Mouse (Mus musculus) ES-Bruce4 (cell line): ENCODE measurements around the gene Fabp3. TPM values are rescaled to one million over a fixed set of nuclear protein-coding genes. Genes with fewer than 3 reads are reported as not detected.

Source experiments
- H3K27ac ChIP-seq: 2 replicates; pipeline ENCODE4 v1.5.1; 2012; ENCODE audit warnings: low read length, inconsistent platforms; ENCODE audit not compliant: insufficient read depth
- H3K27me3 ChIP-seq: 2 replicates; pipeline ENCODE4 v1.6.1; 2012; ENCODE audit warnings: mild to moderate bottlenecking, low read length, inconsistent platforms; ENCODE audit not compliant: control insufficient read depth, poor library complexity, insufficient read depth, severe bottlenecking
- H3K36me3 ChIP-seq: 2 replicates; pipeline ENCODE4 v1.6.1; 2012; ENCODE audit warnings: inconsistent platforms, mild to moderate bottlenecking, low read length, moderate library complexity; ENCODE audit not compliant: control insufficient read depth, poor library complexity, insufficient read depth, severe bottlenecking
- H3K4me1 ChIP-seq: one replicate; pipeline ENCODE4 v1.8.1; 2011; ENCODE audit warnings: low read length; ENCODE audit not compliant: control insufficient read depth, insufficient read depth
- H3K4me3 ChIP-seq: 2 replicates; pipeline ENCODE4 v1.5.1; 2011; ENCODE audit warnings: low read depth, mild to moderate bottlenecking, low read length
- H3K9ac ChIP-seq: 2 replicates; pipeline ENCODE4 v1.6.1; 2012; ENCODE audit warnings: low read depth, mild to moderate bottlenecking, inconsistent platforms; ENCODE audit not compliant: poor library complexity, severe bottlenecking
- H3K9me3 ChIP-seq: replicated peaks from 2 replicates; pipeline ENCODE4 v1.6.1; 2012; ENCODE audit warnings: mild to moderate bottlenecking, low read length, inconsistent platforms; ENCODE audit not compliant: control insufficient read depth, poor library complexity, insufficient read depth, severe bottlenecking
- CTCF ChIP-seq: IDR thresholded peaks from one replicate; pipeline ENCODE4 v1.8.1; 2011; ENCODE audit warnings: low read depth, low read length
- EP300 ChIP-seq: IDR thresholded peaks from 2 replicates; pipeline ENCODE4 v1.6.1; 2011; ENCODE audit warnings: low read depth, low read length; ENCODE audit not compliant: insufficient read depth
- POLR2A ChIP-seq: IDR thresholded peaks from one replicate; pipeline ENCODE4 v1.8.1; 2011; ENCODE audit warnings: low read length; ENCODE audit not compliant: insufficient read depth
- polyA plus RNA-seq: library from polyadenylated mRNA; stranded (reverse); fragments of >200 nt; gene quantifications from 2 replicates; pipeline ENCODE4 v1.2.4, GENCODE M21; 2011; ENCODE audit warnings: low read depth; ENCODE audit not compliant: missing spikeins, insufficient read depth, insufficient read length

The Fabp3 gene
- polyA plus RNA-seq, 1 experiment, result 803 TPM

DNA sequence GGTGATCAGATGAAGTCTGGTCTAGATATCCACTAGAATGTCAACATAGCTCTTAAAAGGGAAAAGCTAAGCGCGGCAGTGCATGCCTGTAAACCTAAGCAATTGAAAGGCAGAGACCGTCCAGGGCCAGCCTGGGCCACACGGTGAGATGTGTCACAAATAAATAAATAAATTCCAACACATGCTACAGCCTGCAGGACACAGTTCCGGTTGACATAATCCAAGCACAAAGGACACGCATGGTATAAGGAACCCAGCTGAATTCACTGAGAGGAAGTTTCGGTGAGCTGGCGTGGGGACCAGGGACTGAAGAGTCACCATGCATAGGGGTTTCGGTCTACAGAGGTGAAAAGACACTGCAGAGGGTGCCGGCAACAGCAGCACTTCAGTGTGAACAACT, 39.7 kb upstream of the Fabp3 start:
- no peak overlapping the region for H3K9ac ChIP-seq
- H3K27me3 ChIP-seq, result no peaks in the 10 kb centered on the region
- H3K9me3 ChIP-seq, result no peaks in the 10 kb centered on the region
- no peaks in the 10 kb centered on the region for H3K36me3 ChIP-seq
- H3K27ac ChIP-seq, result no peak overlapping the region
- H3K4me3 ChIP-seq, result no peak overlapping the region
- H3K4me1 ChIP-seq, result peaks cover 2% of the 10 kb centered on the region
- TF ChIP-seq POLR2A, result no peak
- no peak for TF ChIP-seq EP300
- TF ChIP-seq CTCF, result no peak

DNA sequence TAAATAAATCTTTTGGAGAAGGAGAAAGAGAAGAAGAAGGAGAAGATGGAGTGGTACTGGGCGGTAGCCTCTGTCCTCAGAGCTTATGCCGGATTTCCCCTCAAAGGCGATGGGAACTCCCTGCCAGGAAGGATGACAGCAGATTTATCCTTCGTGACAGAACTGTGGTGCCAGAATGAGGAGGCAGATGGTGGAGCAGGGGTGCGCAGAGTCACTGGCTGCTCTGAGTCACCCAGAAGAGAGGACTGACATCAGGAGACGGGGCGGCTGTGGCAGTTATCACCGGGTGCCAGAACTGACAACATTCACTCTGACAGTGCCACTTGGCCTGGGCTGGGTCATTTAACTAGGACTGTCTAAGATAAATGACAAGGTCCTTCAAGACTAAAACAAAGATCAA, 38.3 kb upstream of the Fabp3 start:
- Histone ChIP-seq H3K36me3 (no peaks in the 10 kb centered on the region), H3K4me1 (peaks cover 2% of the 10 kb centered on the region), H3K27me3 (peaks cover 5% of the 10 kb centered on the region; the same call in 1 of the 2 replicates), H3K4me3 (no peak overlapping the region), H3K27ac (no peak overlapping the region), H3K9me3 (no peaks in the 10 kb centered on the region), H3K9ac (no peak overlapping the region)
- no peak for TF ChIP-seq CTCF
- no peak for TF ChIP-seq POLR2A
- no peak for TF ChIP-seq EP300

DNA sequence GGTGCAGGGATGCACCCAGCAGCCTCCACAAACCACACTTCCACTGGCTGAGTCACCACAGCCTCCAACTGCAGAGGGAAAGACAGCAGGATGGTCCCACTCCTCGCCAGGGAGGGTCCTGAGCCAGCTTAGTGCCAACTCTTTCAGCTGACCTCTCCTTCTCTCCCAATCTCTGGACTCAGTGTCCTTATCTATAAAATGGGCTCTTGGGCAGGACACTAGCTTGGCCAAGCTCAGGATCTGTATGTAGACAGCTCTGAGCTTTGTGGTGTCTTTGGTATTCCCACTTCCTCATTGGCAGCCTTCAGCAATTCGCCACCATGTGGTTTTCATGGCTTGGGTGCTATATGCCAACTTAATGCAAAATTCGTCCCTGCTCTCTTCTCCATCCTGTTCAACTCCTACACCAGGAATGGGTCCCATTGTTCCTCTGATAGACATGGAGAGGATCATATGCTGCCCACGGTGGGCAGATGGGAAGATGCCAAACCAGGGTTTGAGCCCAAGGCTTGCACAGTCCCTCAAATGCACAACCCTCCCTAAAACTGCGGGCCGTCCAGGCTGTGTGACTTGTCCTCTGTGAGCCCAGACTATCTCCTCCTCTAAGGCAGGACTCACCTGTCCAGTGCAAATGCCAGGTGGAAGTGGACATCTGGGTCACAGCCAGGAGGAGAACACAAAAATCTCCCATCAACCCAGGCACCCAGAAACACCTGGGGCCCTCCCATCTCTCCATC, 37.6 kb upstream of the Fabp3 start:
- no peak overlapping the region for H3K27ac ChIP-seq
- peaks cover 7% of the 10 kb centered on the region; the same call in 1 of the 2 replicates for H3K27me3 ChIP-seq
- H3K4me1 ChIP-seq, result peaks cover 2% of the 10 kb centered on the region
- H3K4me3 ChIP-seq, result no peak overlapping the region
- TF ChIP-seq EP300, result no peak
- TF ChIP-seq POLR2A, result no peak
- TF ChIP-seq CTCF, result no peak
- H3K9me3 ChIP-seq, result no peaks in the 10 kb centered on the region
- H3K36me3 ChIP-seq, result no peaks in the 10 kb centered on the region
- no peak overlapping the region for H3K9ac ChIP-seq

DNA sequence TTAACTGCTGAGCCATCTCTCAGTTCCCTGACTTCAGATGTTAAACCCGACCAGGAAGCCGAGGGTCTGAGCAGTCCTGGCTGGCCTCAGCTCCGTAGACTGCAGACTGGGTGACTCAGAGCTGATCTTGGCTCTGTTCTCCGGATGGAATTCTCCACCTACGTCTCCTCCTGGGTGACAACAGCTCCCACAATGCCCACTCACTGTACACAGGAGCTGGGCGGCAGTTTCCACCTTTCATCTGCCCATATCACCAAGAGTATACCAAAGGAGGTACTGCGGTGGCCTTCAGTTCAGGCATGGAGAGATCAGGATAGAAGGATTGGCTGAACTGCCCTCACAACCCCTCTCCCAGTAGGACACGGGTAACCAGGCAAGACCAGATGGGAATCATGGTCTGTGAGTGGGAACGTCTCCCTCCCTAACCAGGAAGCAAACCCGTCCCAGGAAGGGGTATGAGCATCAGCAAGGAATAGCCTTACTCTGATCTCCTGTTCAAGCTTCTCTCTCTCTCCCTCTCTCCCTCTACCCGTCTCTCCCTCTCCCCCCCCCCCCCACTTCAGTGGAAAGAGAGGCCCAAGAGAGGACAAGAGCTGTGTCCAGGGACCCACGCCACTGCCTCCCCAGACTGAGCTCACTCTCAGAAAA, 34.6 kb upstream of the Fabp3 start:
- H3K27ac ChIP-seq, result no peak overlapping the region
- no peak overlapping the region for H3K9ac ChIP-seq
- peak overlapping the region; percentile 23 for H3K4me3 ChIP-seq
- H3K27me3 ChIP-seq, result peaks cover 7% of the 10 kb centered on the region; the same call in 1 of the 2 replicates
- H3K4me1 ChIP-seq, result no peaks in the 10 kb centered on the region
- no peaks in the 10 kb centered on the region for H3K9me3 ChIP-seq
- no peaks in the 10 kb centered on the region for H3K36me3 ChIP-seq
- TF ChIP-seq CTCF (no peak), POLR2A (no peak), EP300 (no peak)

GRCm38 (mm10) chr4:130274346-130275015, 33.9 kb upstream of the Fabp3 start:
- TF ChIP-seq POLR2A (no peak), CTCF (no peak), EP300 (no peak)
- Histone ChIP-seq H3K4me1 (no peaks in the 10 kb centered on the region), H3K27me3 (peaks cover 7% of the 10 kb centered on the region; the same call in 1 of the 2 replicates), H3K27ac (no peak overlapping the region), H3K36me3 (no peaks in the 10 kb centered on the region), H3K9me3 (no peaks in the 10 kb centered on the region), H3K4me3 (peak overlapping the region; percentile 82), H3K9ac (peak overlapping the region; percentile 65)
